Mouse (Mus musculus) ovary, adult 18-20 months (tissue): ENCODE results near the gene Amh.
A peak's percentile ranks its signal among the peaks of the same experiment; 100 is the strongest.

ENCODE experiments used
- DNase-seq: peaks from one replicate; pipeline ENCODE4 v3.0.0; 2022; ENCODE audit warnings: low spot score, mixed read lengths

The Amh gene

GRCm38 (mm10) chr10:80785963-80786362, 19.1 kb upstream of the Amh start:
- DNase-seq, result no peak

GRCm38 (mm10) chr10:80787517-80787916, 17.5 kb upstream of the Amh start:
- DNase-seq, result no peak

- no peak for DNase-seq
Observed at GRCm38 (mm10) chr10:80790761-80791404, 14.2 kb upstream of the Amh start.

- no peak for DNase-seq
Observed at GRCm38 (mm10) chr10:80791476-80792174, 13.4 kb upstream of the Amh start.

- peak; percentile 60 for DNase-seq
Observed at GRCm38 (mm10) chr10:80792175-80793032, 12.6 kb upstream of the Amh start.

GRCm38 (mm10) chr10:80793033-80793784, 11.8 kb upstream of the Amh start:
- DNase-seq, result no peak

GRCm38 (mm10) chr10:80793803-80794202, 11.2 kb upstream of the Amh start:
- no peak for DNase-seq

- no peak for DNase-seq
Observed at GRCm38 (mm10) chr10:80794750-80795149, 10.3 kb upstream of the Amh start.

- DNase-seq, result no peak
Observed at GRCm38 (mm10) chr10:80796307-80796848, 8.7 kb upstream of the Amh start.

GRCm38 (mm10) chr10:80797186-80798149, 7.6 kb upstream of the Amh start:
- no peak for DNase-seq

- DNase-seq, result peak; percentile 95
Observed at GRCm38 (mm10) chr10:80798150-80799006, 6.7 kb upstream of the Amh start, which contains the start of the genes Sf3a2 and Plekhj1. Gene Sf3a2 (plus strand): TSS chr10:80798198. Gene Plekhj1 (minus strand): TSS chr10:80798626.

GRCm38 (mm10) chr10:80799070-80799566, 5.9 kb upstream of the Amh start:
- DNase-seq, result no peak

GRCm38 (mm10) chr10:80802204-80802912, 2.7 kb upstream of the Amh start:
- DNase-seq, result no peak

GRCm38 (mm10) chr10:80802996-80803395, 2.0 kb upstream of the Amh start:
- DNase-seq, result no peak

GRCm38 (mm10) chr10:80804340-80804739, 703 bp upstream of the Amh start:
- DNase-seq, result no peak

GRCm38 (mm10) chr10:80805322-80805721, 279 bp downstream of the Amh start:
- no peak for DNase-seq

GRCm38 (mm10) chr10:80805925-80806324, 882 bp downstream of the Amh start:
- DNase-seq, result no peak

- DNase-seq, result no peak
Observed at GRCm38 (mm10) chr10:80806341-80807056, 1.5 kb downstream of the Amh start.
